Mouse (Mus musculus) stomach, embryonic 14.5 days (tissue): ENCODE data around the gene Pcp4l1. TPM values are rescaled to one million over a fixed set of nuclear protein-coding genes. Genes with fewer than 3 reads are reported as not detected.
"Not testable (repeated sequence)": the region's sequence is repeated elsewhere in the genome, so short reads cannot be mapped to it uniquely, and the experiment has no call there.

Experiments
- ATAC-seq: fragments of 200-750 bp; cut with Nextera tagmentation; 2 replicates; pipeline ENCODE4 v1.8.0; 2017; ENCODE audit warnings: low read depth, moderate TSS enrichment; ENCODE audit not compliant: insufficient number of reproducible peaks, insufficient read depth, low FRiP score
- H3K27ac ChIP-seq: fragments of 300-500 bp; sonication (generic); 2 replicates; pipeline ENCODE4 v1.5.1; 2014; ENCODE audit warnings: mild to moderate bottlenecking, low read length, moderate library complexity, mixed read lengths
- H3K27me3 ChIP-seq: fragments of 300-500 bp; sonication (generic); 2 replicates; pipeline ENCODE4 v1.6.1; 2014; ENCODE audit warnings: low read length, control low read depth, mixed read lengths; ENCODE audit not compliant: control insufficient read depth, insufficient read depth
- H3K36me3 ChIP-seq: fragments of 300-500 bp; sonication (generic); 2 replicates; pipeline ENCODE4 v1.6.1; 2014; ENCODE audit warnings: mild to moderate bottlenecking, control low read depth, low read length, moderate library complexity, mixed read lengths; ENCODE audit not compliant: control insufficient read depth, insufficient read depth
- H3K4me1 ChIP-seq: fragments of 300-500 bp; sonication (generic); 2 replicates; pipeline ENCODE4 v1.6.1; 2014; ENCODE audit warnings: low read length, control low read depth, mixed read lengths; ENCODE audit not compliant: control insufficient read depth, insufficient read depth
- H3K4me2 ChIP-seq: fragments of 300-500 bp; sonication (generic); replicated peaks from 2 replicates; pipeline ENCODE4 v1.6.1; 2014; ENCODE audit warnings: low read depth, low read length, control low read depth
- H3K4me3 ChIP-seq: fragments of 300-500 bp; sonication (generic); 2 replicates; pipeline ENCODE4 v1.5.1; 2014; ENCODE audit warnings: low read depth, low read length, control low read depth
- H3K9ac ChIP-seq: fragments of 300-500 bp; sonication (generic); replicated peaks from 2 replicates; pipeline ENCODE4 v1.6.1; 2014; ENCODE audit warnings: low read depth, mild to moderate bottlenecking, control low read depth, low read length, moderate library complexity, mixed read lengths
- H3K9me3 ChIP-seq: fragments of 300-500 bp; sonication (generic); 2 replicates; pipeline ENCODE4 v1.6.1; 2016; ENCODE audit warnings: low read depth, low read length, control low read depth; ENCODE audit not compliant: control insufficient read depth
- WGBS: fragments of 180-500 bp; shearing (Covaris S2); extraction: QIAGEN DNeasy Blood & Tissue Kit; methylation state at CpG from one replicate; pipeline ENCODE4 v1.1.7; 2014; 5-methylcytosine and 5-hydroxymethylcytosine counted together
- polyA plus RNA-seq: library from polyadenylated mRNA; unstranded; fragments of >200 nt; fragmentation: Nextera tagmentation; extraction: Ambion mirVana; gene quantifications from 2 replicates; pipeline ENCODE4 v1.2.1, GENCODE M21; 2014

Gene Pcp4l1
- polyA plus RNA-seq, 1 experiment from 2014 or later: 39.6 TPM

GRCm38 (mm10) chr1:171151966-171152365 is 44.1 kb downstream of the Pcp4l1 start:
- no peaks in the 10 kb centered on the region for H3K9me3 ChIP-seq
- no peak overlapping the region for H3K9ac ChIP-seq
- 78% methylated on average over 4 of the region's 4 CpGs for WGBS
- peaks cover 13% of the 10 kb centered on the region for H3K4me1 ChIP-seq
- no peaks in the 10 kb centered on the region for H3K36me3 ChIP-seq
- no peak overlapping the region for H3K4me2 ChIP-seq
- H3K4me3 ChIP-seq: no peak overlapping the region
- no peak overlapping the region for H3K27ac ChIP-seq
- no peaks in the 10 kb centered on the region for H3K27me3 ChIP-seq
- ATAC-seq: no peak

DNA sequence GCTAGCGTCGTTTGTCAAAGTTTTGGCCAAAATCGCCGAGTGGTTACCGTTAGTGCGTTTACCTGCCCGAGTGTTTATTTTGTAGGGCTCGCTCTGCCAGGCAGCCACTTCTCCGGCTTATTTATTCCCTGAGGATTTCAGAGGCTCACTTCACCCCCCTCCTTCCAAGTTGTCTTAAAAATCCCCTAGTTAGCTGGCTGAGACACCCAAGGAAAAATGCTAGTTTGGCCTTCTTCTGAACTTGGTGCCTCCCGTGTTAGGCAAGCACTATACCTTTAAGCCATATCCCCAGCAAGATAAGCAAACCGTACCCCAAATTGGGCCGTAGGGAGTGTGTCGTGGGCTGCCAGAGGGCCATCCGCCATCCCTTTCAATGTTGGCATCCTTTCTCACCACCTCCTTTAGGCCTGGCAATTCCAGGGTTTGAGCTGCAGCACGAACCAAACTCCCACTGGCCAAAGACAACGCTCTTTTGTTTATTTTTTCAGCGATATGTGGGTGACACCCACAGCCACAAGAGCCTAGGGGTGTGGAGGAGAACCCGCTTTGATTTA is 45.2 kb downstream of the Pcp4l1 start:
- Histone ChIP-seq H3K9ac (peak overlapping the region; percentile 38; the same call in 1 of the 2 replicates), H3K4me2 (peak overlapping the region; percentile 69), H3K36me3 (no peaks in the 10 kb centered on the region), H3K27ac (peak overlapping the region; percentile 75), H3K4me1 (peaks cover 13% of the 10 kb centered on the region), H3K27me3 (no peaks in the 10 kb centered on the region), H3K9me3 (no peaks in the 10 kb centered on the region), H3K4me3 (peak overlapping the region; percentile 97)
- no peak for ATAC-seq
- WGBS: 2% methylated on average over 18 of the region's 18 CpGs

GRCm38 (mm10) chr1:171149974-171150760 is 45.9 kb downstream of the Pcp4l1 start, which contains the start of the genes Sdhc and Mpz:
Gene Sdhc, minus strand, starts transcription at chr1:171150603.
Gene Mpz, plus strand, starts transcription at chr1:171150711.
- H3K9me3 ChIP-seq: no peaks in the 10 kb centered on the region
- peak within 1 kb of the TSS; percentile 69 for H3K4me2 ChIP-seq
- peak within 1 kb of the TSS; percentile 75 for H3K27ac ChIP-seq
- peak; percentile 95 for ATAC-seq
- no peaks in the 10 kb centered on the region for H3K27me3 ChIP-seq
- peaks cover 13% of the 10 kb centered on the region for H3K4me1 ChIP-seq
- peak within 1 kb of the TSS; percentile 84 for H3K9ac ChIP-seq
- peaks cover 4% of the 10 kb centered on the region; the same call in 1 of the 2 replicates for H3K36me3 ChIP-seq
- peak within 1 kb of the TSS; percentile 97 for H3K4me3 ChIP-seq
- WGBS: under 1% methylated on average over 34 of the region's 34 CpGs

DNA sequence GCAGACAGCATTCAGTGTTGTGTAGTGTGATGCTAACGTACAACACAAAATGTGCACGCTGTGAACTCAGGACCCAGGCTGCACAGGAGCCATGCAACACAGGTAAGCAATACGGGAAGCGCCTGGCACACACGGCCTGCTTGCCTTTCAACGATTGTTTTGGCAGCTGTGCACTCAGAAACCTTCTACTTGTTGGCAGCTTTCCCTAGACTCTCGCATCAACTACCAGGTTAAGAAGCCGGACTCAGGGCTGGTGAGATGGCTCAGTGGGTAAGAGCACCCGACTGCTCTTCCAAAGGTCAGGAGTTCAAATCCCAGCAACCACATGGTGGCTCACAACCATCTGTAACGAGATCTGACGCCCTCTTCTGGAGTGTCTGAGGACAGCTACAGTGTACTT is 53.1 kb downstream of the Pcp4l1 start:
- ATAC-seq, H3K4me2 ChIP-seq, H3K9ac ChIP-seq, H3K4me1 ChIP-seq, H3K27me3 ChIP-seq, H3K4me3 ChIP-seq, H3K27ac ChIP-seq, H3K9me3 ChIP-seq: not testable (repeated sequence)
- peaks cover 40% of the 10 kb centered on the region for H3K36me3 ChIP-seq
- 90% methylated on average over 9 of the region's 11 CpGs for WGBS

DNA sequence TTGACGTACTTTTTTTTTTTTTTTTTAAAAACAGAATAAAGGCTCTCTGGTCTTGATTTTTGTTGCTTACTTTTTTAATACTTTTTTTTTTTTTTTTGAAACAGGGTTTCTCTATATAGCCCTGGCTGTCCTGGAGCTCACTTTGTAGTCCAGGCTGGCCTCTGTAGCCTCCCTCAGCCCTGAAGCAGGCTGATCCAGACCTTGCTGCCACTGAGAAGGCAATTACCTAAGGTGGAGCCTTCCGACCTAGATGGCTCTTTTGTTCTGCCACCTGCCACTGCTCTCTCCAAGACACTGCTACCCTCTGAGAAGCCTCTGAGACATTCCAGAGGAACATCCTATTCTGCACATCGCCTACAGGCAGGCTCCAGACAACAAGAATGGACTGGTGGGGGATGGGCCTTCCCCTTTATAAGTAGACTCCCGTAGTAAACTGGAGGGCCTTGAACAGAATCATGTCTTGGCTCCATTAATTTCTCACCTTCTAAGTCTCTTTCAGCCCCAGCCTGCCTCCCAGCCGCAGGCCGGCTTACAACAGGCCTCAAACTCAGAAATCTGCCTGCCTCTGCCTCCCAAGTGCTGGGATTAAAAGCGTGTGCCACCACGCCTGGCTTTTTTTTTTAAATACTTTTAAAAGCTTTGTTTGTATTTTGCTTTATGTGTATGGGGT is 58.4 kb downstream of the Pcp4l1 start:
- not testable (repeated sequence) for H3K27me3 ChIP-seq, H3K27ac ChIP-seq, ATAC-seq, H3K9me3 ChIP-seq, H3K4me3 ChIP-seq, H3K4me1 ChIP-seq, H3K9ac ChIP-seq, H3K4me2 ChIP-seq
- H3K36me3 ChIP-seq: peaks cover 73% of the 10 kb centered on the region
- WGBS: 90% methylated on average over 8 of the region's 8 CpGs

- H3K4me2 ChIP-seq: no peak overlapping the region
- peaks cover 67% of the 10 kb centered on the region for H3K36me3 ChIP-seq
- no peak for ATAC-seq
- H3K4me1 ChIP-seq: no peaks in the 10 kb centered on the region
- WGBS: 96% methylated on average over 2 of the region's 2 CpGs
- no peak overlapping the region for H3K9ac ChIP-seq
- no peaks in the 10 kb centered on the region for H3K27me3 ChIP-seq
- H3K27ac ChIP-seq: no peak overlapping the region
- H3K9me3 ChIP-seq: no peaks in the 10 kb centered on the region
- H3K4me3 ChIP-seq: no peak overlapping the region
Measured at GRCm38 (mm10) chr1:171135600-171135999, 60.5 kb downstream of the Pcp4l1 start.

DNA sequence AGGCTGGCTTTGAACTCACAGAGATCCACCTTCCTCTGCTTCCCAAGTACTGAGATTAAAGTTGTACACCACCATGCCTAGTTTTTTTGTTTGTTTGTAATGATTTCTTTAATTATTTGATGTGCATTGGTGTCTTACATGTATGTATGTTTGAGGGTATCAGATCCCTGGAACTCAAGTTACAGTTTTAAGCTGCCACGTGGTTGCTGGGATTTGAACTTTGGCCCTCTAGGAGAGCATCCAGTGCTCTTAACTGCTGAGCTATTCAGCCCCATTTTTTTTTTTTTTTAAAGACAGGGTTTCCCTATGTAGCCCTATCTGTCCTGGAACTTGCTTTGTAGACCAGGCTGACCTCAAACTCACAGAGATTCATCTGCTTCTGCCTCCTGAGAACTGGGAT is 65.1 kb downstream of the Pcp4l1 start:
- Histone ChIP-seq H3K27ac (no peak overlapping the region), H3K4me2 (no peak overlapping the region), H3K9ac (no peak overlapping the region), H3K4me1 (no peaks in the 10 kb centered on the region), H3K9me3 (no peaks in the 10 kb centered on the region), H3K36me3 (peaks cover 56% of the 10 kb centered on the region), H3K4me3 (no peak overlapping the region), H3K27me3 (no peaks in the 10 kb centered on the region)
- 79% methylated on average over 1 of the region's 1 CpGs for WGBS
- no peak for ATAC-seq

GRCm38 (mm10) chr1:171129251-171129650 is 66.8 kb downstream of the Pcp4l1 start:
- H3K4me2 ChIP-seq: no peak overlapping the region
- peaks cover 42% of the 10 kb centered on the region for H3K36me3 ChIP-seq
- H3K27ac ChIP-seq: no peak overlapping the region
- H3K4me3 ChIP-seq: no peak overlapping the region
- no peaks in the 10 kb centered on the region for H3K9me3 ChIP-seq
- H3K4me1 ChIP-seq: no peaks in the 10 kb centered on the region
- 68% methylated on average over 7 of the region's 7 CpGs for WGBS
- no peaks in the 10 kb centered on the region for H3K27me3 ChIP-seq
- H3K9ac ChIP-seq: no peak overlapping the region
- ATAC-seq: no peak
